18 mouse cellular contexts compared by ENCODE assay signal in genomic region chr1:52601496-52601895, GRCm38 (mm10). TPM values are rescaled to one million over a fixed set of nuclear protein-coding genes. Genes with fewer than 3 reads are reported as not detected.
DNase-seq lines count a peak whose midpoint lies in the region; ATAC-seq lines count a peak whose summit lies in the region.
"Had no signal": no experiment of that assay in that cellular context is flagged by ENCODE, and none has a peak within 500 bp of the region (broad histone marks: within the 10 kb centered on the region; RNA-seq: fewer than 3 reads in every experiment).

No protein-coding gene starts in this region.

- 0 out of 2 replicates have a peak, but pooled peaks have one; percentile 39 for ATAC-seq in common myeloid progenitor, adult 5-6 weeks (replicated peaks; ENCODE audit: low read depth, poor library complexity, severe bottlenecking)
- peak; percentile 42; the same call in 1 of the 2 replicates for ATAC-seq in megakaryocyte progenitor cell, adult 5-6 weeks (replicated peaks; ENCODE audit: poor library complexity)
- no peak for ATAC-seq in monocyte, adult 5-6 weeks (replicated peaks; ENCODE audit: insufficient number of reproducible peaks, low FRiP score, low TSS enrichment, poor library complexity, severe bottlenecking)
- ATAC-seq: forebrain, embryonic 14.5 days; forebrain, embryonic 16.5 days had no signal

- peak; percentile 6 for DNase-seq in right cerebral cortex, adult 18-20 months
- no peak for DNase-seq in right cerebral cortex, adult 2 months (ENCODE audit: low spot score in 2 of 2)
- DNase-seq in liver: no peak
- DNase-seq in gastrocnemius, postnatal 25 days: no peak
- DNase-seq: adrenal gland, adult 2 months; adrenal gland, postnatal 10 days; adrenal gland, postnatal 25 days; cerebellum, adult 11-12 months; cerebellum, adult 2 months; cerebellum, adult 9-10 months; cerebellum, postnatal 10 days; cerebellum, postnatal 25 days; embryo, embryonic 11 days had no signal

RNA-seq across cellular contexts. Expression of gene Nemp2, which starts 29.0 kb away (rescaled TPM):
- total RNA-seq in common myeloid progenitor, adult 5-6 weeks (2017): 13.7 and 14.2 TPM in 2 replicates
- total RNA-seq in megakaryocyte progenitor cell, adult 5-6 weeks (2015): 10.4 and 11.1 TPM in 2 replicates
- 6.5 and 11.2 TPM in 2 replicates for total RNA-seq in megakaryocyte progenitor cell, adult 5-6 weeks (2017)
- under 1 TPM; 0.51 TPM for total RNA-seq in gastrocnemius, postnatal 25 days (2021)
- total RNA-seq in monocyte, adult 5-6 weeks (2017): 17.8 to 39.0 TPM (median 23.6 TPM) in 3 replicates
